Mouse (Mus musculus) MEL (cell line): ENCODE measurements around the gene Ylpm1. TPM values are rescaled to one million over a fixed set of nuclear protein-coding genes. Genes with fewer than 3 reads are reported as not detected.

Experiments
- DNase-seq: peaks from one replicate; pipeline ENCODE4 v3.0.0; 2011; ENCODE audit warnings: low read depth, low spot score
- H3K27ac ChIP-seq: 2 replicates; pipeline ENCODE4 v1.5.1; 2012; ENCODE audit warnings: low read depth, mild to moderate bottlenecking, control low read depth, low read length, moderate library complexity; ENCODE audit not compliant: control insufficient read depth
- H3K27me3 ChIP-seq, 2 experiments: fragments of 150-350 bp in 1 of 2; sonication (generic) in 1 of 2; 2 replicates each; pipeline ENCODE4 v1.6.1; 2012; ENCODE audit warnings: low read length in 2 of 2, mild to moderate bottlenecking in 2 of 2, improper control_type of control experiment in 1 of 2, moderate library complexity in 1 of 2; ENCODE audit not compliant: insufficient read depth in 2 of 2, control insufficient read depth in 1 of 2
- H3K36me3 ChIP-seq, 2 experiments: 2 replicates each; pipeline ENCODE4 v1.6.1; 2012 to 2014; ENCODE audit warnings: low read length in 2 of 2, improper control_type of control experiment in 1 of 2, inconsistent platforms in 1 of 2, mild to moderate bottlenecking in 1 of 2; ENCODE audit not compliant: insufficient read depth in 2 of 2, control insufficient read depth in 1 of 2
- H3K4me1 ChIP-seq, 2 experiments: fragments of 150-350 bp in 1 of 2; sonication (generic) in 1 of 2; 2 replicates each; pipeline ENCODE4 v1.6.1; 2012; ENCODE audit warnings: low read length in 2 of 2, improper control_type of control experiment in 1 of 2, mild to moderate bottlenecking in 1 of 2; ENCODE audit not compliant: insufficient read depth in 2 of 2, control insufficient read depth in 1 of 2
- H3K4me3 ChIP-seq, 2 experiments: fragments of 150-350 bp in 1 of 2; sonication (generic) in 1 of 2; 2 replicates each; pipeline ENCODE4 v1.5.1; 2012; ENCODE audit warnings: low read depth in 2 of 2, low read length in 2 of 2, mild to moderate bottlenecking in 2 of 2, moderate library complexity in 2 of 2, control low read depth in 1 of 2, improper control_type of control experiment in 1 of 2; ENCODE audit not compliant: control insufficient read depth in 1 of 2, insufficient read depth in 1 of 2
- H3K79me2 ChIP-seq: 2 replicates; pipeline ENCODE4 v1.6.1; 2012; ENCODE audit warnings: mild to moderate bottlenecking, low read length, moderate library complexity; ENCODE audit not compliant: control insufficient read depth, poor library complexity, insufficient read depth
- H3K9ac ChIP-seq: 2 replicates; pipeline ENCODE4 v1.6.1; 2012; ENCODE audit warnings: low read depth, mild to moderate bottlenecking, control low read depth, low read length, moderate library complexity; ENCODE audit not compliant: control insufficient read depth, poor library complexity, severe bottlenecking
- H3K9me3 ChIP-seq: fragments of 150-350 bp; sonication (generic); replicated peaks from 2 replicates; pipeline ENCODE4 v1.6.1; 2012; ENCODE audit warnings: mild to moderate bottlenecking, low read length, improper control_type of control experiment, moderate library complexity; ENCODE audit not compliant: insufficient read depth
- BHLHE40 ChIP-seq: IDR thresholded peaks from 2 replicates; pipeline ENCODE4 v1.6.1; 2012; ENCODE audit warnings: low read depth, mild to moderate bottlenecking, inconsistent platforms, low read length, improper control_type of control experiment, borderline replicate concordance
- CHD2 ChIP-seq: IDR thresholded peaks from 2 replicates; pipeline ENCODE4 v1.6.1; 2011; ENCODE audit warnings: low read length, improper control_type of control experiment
- CTCF ChIP-seq, 3 experiments: IDR thresholded peaks in 2 of 3; conservative IDR thresholded peaks in 1 of 3; 2 replicates each; pipeline ENCODE4 v1.5.1; 2011 to 2012; ENCODE audit warnings: low read length in 3 of 3, low read depth in 2 of 3, mild to moderate bottlenecking in 2 of 3, improper control_type of control experiment in 1 of 3, inconsistent platforms in 1 of 3, mixed read lengths in 1 of 3, moderate library complexity in 1 of 3; ENCODE audit not compliant: control insufficient read depth in 1 of 3, insufficient read depth in 1 of 3, poor library complexity in 1 of 3, severe bottlenecking in 1 of 3
- E2F4 ChIP-seq: IDR thresholded peaks from 2 replicates; pipeline ENCODE4 v1.6.1; 2011; ENCODE audit warnings: low read depth, low read length, improper control_type of control experiment, borderline replicate concordance
- ELF1 ChIP-seq: IDR thresholded peaks from 2 replicates; pipeline ENCODE4 v1.6.1; 2014; ENCODE audit warnings: low read depth, mild to moderate bottlenecking, inconsistent platforms, low read length, improper control_type of control experiment, moderate library complexity
- EP300 ChIP-seq, 2 experiments: IDR thresholded peaks; 2 replicates each; pipeline ENCODE4 v1.6.1; 2011; ENCODE audit warnings: improper control_type of control experiment in 2 of 2, low read length in 2 of 2, low read depth in 1 of 2, mild to moderate bottlenecking in 1 of 2
- GATA1 ChIP-seq: IDR thresholded peaks from 2 replicates; pipeline ENCODE4 v1.6.1; 2011; ENCODE audit warnings: low read depth, low read length, improper control_type of control experiment
- JUND ChIP-seq: IDR thresholded peaks from 2 replicates; pipeline ENCODE4 v1.6.1; 2011; ENCODE audit warnings: low read depth, mild to moderate bottlenecking, improper control_type of control experiment, low read length
- KAT2A ChIP-seq: conservative IDR thresholded peaks from 2 replicates; pipeline ENCODE4 v1.6.1; 2012; ENCODE audit warnings: low read depth, low read length, improper control_type of control experiment, inconsistent platforms
- MAFK ChIP-seq: IDR thresholded peaks from 2 replicates; pipeline ENCODE4 v1.6.1; 2011; ENCODE audit warnings: low read depth, mild to moderate bottlenecking, low read length, improper control_type of control experiment, borderline replicate concordance
- MAX ChIP-seq: IDR thresholded peaks from 2 replicates; pipeline ENCODE4 v1.6.1; 2011; ENCODE audit warnings: low read length, improper control_type of control experiment
- MAZ ChIP-seq: IDR thresholded peaks from 2 replicates; pipeline ENCODE4 v1.6.1; 2012; ENCODE audit warnings: low read depth, mild to moderate bottlenecking, inconsistent platforms, low read length, improper control_type of control experiment
- MXI1 ChIP-seq: IDR thresholded peaks from 2 replicates; pipeline ENCODE4 v1.6.1; 2011; ENCODE audit warnings: mild to moderate bottlenecking, low read depth, low read length, improper control_type of control experiment
- MYB ChIP-seq: IDR thresholded peaks from 2 replicates; pipeline ENCODE4 v1.6.1; 2011; ENCODE audit warnings: mild to moderate bottlenecking, low read depth, low read length, improper control_type of control experiment
- MYC ChIP-seq: IDR thresholded peaks from 2 replicates; pipeline ENCODE4 v1.6.1; 2011; ENCODE audit warnings: low read depth, mild to moderate bottlenecking, low read length, improper control_type of control experiment, moderate library complexity
- NELFE ChIP-seq: IDR thresholded peaks from 2 replicates; pipeline ENCODE4 v1.6.1; 2011; ENCODE audit warnings: low read depth, low read length, improper control_type of control experiment
- NRF1 ChIP-seq: IDR thresholded peaks from 2 replicates; pipeline ENCODE4 v1.6.1; 2014; ENCODE audit warnings: low read depth, mild to moderate bottlenecking, inconsistent platforms, low read length, improper control_type of control experiment, moderate library complexity; ENCODE audit not compliant: poor library complexity, insufficient read depth, severe bottlenecking
- POLR2A ChIP-seq, 2 experiments: IDR thresholded peaks; 2 replicates each; pipeline ENCODE4 v1.6.1; 2011 to 2012; ENCODE audit warnings: low read length in 2 of 2, mild to moderate bottlenecking in 2 of 2, control low read depth in 1 of 2, improper control_type of control experiment in 1 of 2, low read depth in 1 of 2, moderate library complexity in 1 of 2; ENCODE audit not compliant: control insufficient read depth in 1 of 2, insufficient read depth in 1 of 2, poor library complexity in 1 of 2
- RAD21 ChIP-seq: IDR thresholded peaks from 2 replicates; pipeline ENCODE4 v1.6.1; 2011; ENCODE audit warnings: mild to moderate bottlenecking, low read depth, low read length, improper control_type of control experiment
- RCOR1 ChIP-seq: IDR thresholded peaks from 2 replicates; pipeline ENCODE4 v1.6.1; 2012; ENCODE audit warnings: low read depth, mild to moderate bottlenecking, inconsistent platforms, low read length, improper control_type of control experiment
- SIN3A ChIP-seq: IDR thresholded peaks from 2 replicates; pipeline ENCODE4 v1.6.1; 2012; ENCODE audit warnings: low read length, improper control_type of control experiment, inconsistent platforms
- SMC3 ChIP-seq: IDR thresholded peaks from 2 replicates; pipeline ENCODE4 v1.6.1; 2011; ENCODE audit warnings: low read depth, low read length, improper control_type of control experiment
- TAL1 ChIP-seq: IDR thresholded peaks from 2 replicates; pipeline ENCODE4 v1.6.1; 2012; ENCODE audit warnings: mild to moderate bottlenecking, inconsistent platforms, low read length, moderate library complexity, mixed read lengths
- TBP ChIP-seq: IDR thresholded peaks from 2 replicates; pipeline ENCODE4 v1.8.0; 2011; ENCODE audit warnings: low read depth, low read length, improper control_type of control experiment
- UBTF ChIP-seq: IDR thresholded peaks from 2 replicates; pipeline ENCODE4 v1.6.1; 2012; ENCODE audit warnings: low read depth, mild to moderate bottlenecking, inconsistent platforms, low read length, improper control_type of control experiment, moderate library complexity, borderline replicate concordance; ENCODE audit not compliant: insufficient read depth
- USF1 ChIP-seq: IDR thresholded peaks from 2 replicates; pipeline ENCODE4 v1.6.1; 2014; ENCODE audit warnings: low read depth, mild to moderate bottlenecking, inconsistent platforms, low read length, improper control_type of control experiment, moderate library complexity
- USF2 ChIP-seq, 2 experiments: IDR thresholded peaks; 2 replicates each; pipeline ENCODE4 v1.6.1; 2011 to 2012; ENCODE audit warnings: improper control_type of control experiment in 2 of 2, low read length in 2 of 2, borderline replicate concordance in 1 of 2, inconsistent platforms in 1 of 2, low read depth in 1 of 2, mild to moderate bottlenecking in 1 of 2; ENCODE audit not compliant: insufficient read depth in 1 of 2
- ZKSCAN1 ChIP-seq: IDR thresholded peaks from 2 replicates; pipeline ENCODE4 v1.6.1; 2012; ENCODE audit warnings: low read depth, mild to moderate bottlenecking, inconsistent platforms, low read length, improper control_type of control experiment, moderate library complexity
- ZNF384 ChIP-seq: IDR thresholded peaks from 2 replicates; pipeline ENCODE4 v1.6.1; 2012; ENCODE audit warnings: low read depth, mild to moderate bottlenecking, inconsistent platforms, low read length, improper control_type of control experiment
- polyA plus RNA-seq, 2 experiments: library from polyadenylated mRNA; stranded (reverse) in 1 of 2; unstranded in 1 of 2; fragments of >175 nt in 1 of 2; fragments of >200 nt in 1 of 2; gene quantifications; 2 replicates each; pipeline versions ENCODE4 v1.2.1 to v1.2.4; 2012; ENCODE audit warnings: low replicate concordance in 2 of 2, low read depth in 1 of 2; ENCODE audit not compliant: insufficient read length in 2 of 2, insufficient read depth in 1 of 2, missing spikeins in 1 of 2
- total RNA-seq: library from RNA; depleted of rRNA; stranded (reverse); fragments of 300-350 nt; gene quantifications from 2 replicates; pipeline ENCODE4 v1.2.3, GENCODE M21; 2012

The Ylpm1 gene
- total and polyA plus RNA-seq, 3 experiments, result 16.9 to 41.8 (median 29.9) TPM

GRCm38 (mm10) chr12:85032710-85033109 is 36.6 kb downstream of the Ylpm1 start:
- no peaks in the 10 kb centered on the region for H3K9me3 ChIP-seq
- H3K79me2 ChIP-seq, result peaks cover under 1% of the 10 kb centered on the region; the same call in 1 of the 2 replicates
- H3K36me3 ChIP-seq, result peaks cover 0 to 16% of the 10 kb centered on the region in 2 experiments; a peak in 2 of 4 replicates
- no peak overlapping the region for H3K4me3 ChIP-seq
- H3K27ac ChIP-seq, result no peak overlapping the region
- no peak for TF ChIP-seq UBTF
- TF ChIP-seq ZNF384, result peak; percentile 33; the same call in 1 of the 2 replicates
- TF ChIP-seq E2F4, result no peak
- TF ChIP-seq KAT2A, result no peak
- TF ChIP-seq NRF1, result no peak
- TF ChIP-seq MYC, result peak; percentile 79; the same call in 1 of the 2 replicates
- TF ChIP-seq SIN3A, result no peak
- peak; percentile 43; the same call in 1 of the 2 replicates for TF ChIP-seq MAX
- TF ChIP-seq TAL1, result no peak
- TF ChIP-seq MAZ, result no peak
- TF ChIP-seq ZKSCAN1, result no peak
- TF ChIP-seq POLR2A (IDR thresholded peaks at IDR 0.05; ENCODE audit: control insufficient read depth in 1 of 2, insufficient read depth in 1 of 2, low read depth in 1 of 2, low read length in 2 of 2, poor library complexity in 1 of 2), result no peak
- no peak for TF ChIP-seq GATA1
- no peak for TF ChIP-seq MAFK
- TF ChIP-seq CHD2, result no peak
- TF ChIP-seq BHLHE40, result no peak
- TF ChIP-seq ELF1, result no peak
- TF ChIP-seq RCOR1, result no peak
- no peak for TF ChIP-seq MXI1
- no peak for TF ChIP-seq TBP
- peak; percentile 65 for TF ChIP-seq RAD21
- TF ChIP-seq JUND, result no peak
- no peak for TF ChIP-seq USF1
- TF ChIP-seq USF2 (IDR thresholded peaks at IDR 0.05; ENCODE audit: borderline replicate concordance in 1 of 2, insufficient read depth in 1 of 2, low read depth in 1 of 2, low read length in 2 of 2), result no peak
- no peak for TF ChIP-seq MYB
- TF ChIP-seq CTCF (IDR thresholded peaks at IDR 0.05 in 2 of 3, conservative IDR thresholded peaks at IDR 0.05 in 1 of 3; ENCODE audit: control insufficient read depth in 1 of 3, insufficient read depth in 1 of 3, low read depth in 2 of 3, low read length in 3 of 3, poor library complexity in 1 of 3, severe bottlenecking in 1 of 3), result peak; percentile 43 to 69 (median 52)
- no peak for TF ChIP-seq NELFE
- no peak for TF ChIP-seq EP300 (IDR thresholded peaks at IDR 0.05; ENCODE audit: low read depth in 1 of 2, low read length in 2 of 2)
- TF ChIP-seq SMC3, result peak; percentile 57
- H3K4me1 ChIP-seq, result no peaks in the 10 kb centered on the region
- H3K9ac ChIP-seq, result no peak overlapping the region
- peak; percentile 70 for DNase-seq
- H3K27me3 ChIP-seq, result no peaks in the 10 kb centered on the region
